Mouse (Mus musculus) bone marrow, adult 2 months (tissue): ENCODE results near the gene Rplp0. TPM values are rescaled to one million over a fixed set of nuclear protein-coding genes. Genes with fewer than 3 reads are reported as not detected.
"Not testable (repeated sequence)": the region's sequence is repeated elsewhere in the genome, so short reads cannot be mapped to it uniquely, and the experiment has no call there.

Experiments used
- H3K27ac ChIP-seq: fragments of 200-500 bp; 2 replicates; pipeline ENCODE4 v1.5.1; 2012; ENCODE audit warnings: low read depth, mild to moderate bottlenecking, control low read depth, inconsistent platforms, low read length; ENCODE audit not compliant: control insufficient read depth, poor library complexity, insufficient read depth
- H3K4me1 ChIP-seq: fragments of 200-500 bp; 2 replicates; pipeline ENCODE4 v1.6.1; 2011; ENCODE audit warnings: low read length; ENCODE audit not compliant: control insufficient read depth, insufficient read depth
- H3K4me3 ChIP-seq: fragments of 200-500 bp; replicated peaks from 2 replicates; pipeline ENCODE3; 2011; ENCODE audit warnings: mild to moderate bottlenecking, low read depth, low read length, control low read depth; ENCODE audit not compliant: control insufficient read depth
- CTCF ChIP-seq: fragments of 200-500 bp; IDR thresholded peaks from 2 replicates; pipeline ENCODE4 v1.5.1; 2011; ENCODE audit warnings: low read length, control low read depth; ENCODE audit not compliant: control insufficient read depth, insufficient read depth
- POLR2A ChIP-seq: fragments of 200-500 bp; IDR thresholded peaks from 2 replicates; pipeline ENCODE4 v1.6.1; 2011; ENCODE audit warnings: low read depth, mild to moderate bottlenecking, control low read depth, low read length, borderline replicate concordance; ENCODE audit not compliant: control insufficient read depth
- WGBS: fragments of 180-500 bp; shearing (Covaris S2); methylation state at CpG from one replicate; pipeline ENCODE4 v1.1.7; 2018; 5-methylcytosine and 5-hydroxymethylcytosine counted together
- polyA plus RNA-seq: library from polyadenylated mRNA; stranded (reverse); fragments of >200 nt; gene quantifications from 2 replicates; pipeline ENCODE4 v1.2.4, GENCODE M21; 2011; ENCODE audit warnings: low replicate concordance; ENCODE audit not compliant: missing spikeins, insufficient read depth, insufficient read length

Gene Rplp0
- polyA plus RNA-seq, 1 experiment, result 1,167 TPM

DNA sequence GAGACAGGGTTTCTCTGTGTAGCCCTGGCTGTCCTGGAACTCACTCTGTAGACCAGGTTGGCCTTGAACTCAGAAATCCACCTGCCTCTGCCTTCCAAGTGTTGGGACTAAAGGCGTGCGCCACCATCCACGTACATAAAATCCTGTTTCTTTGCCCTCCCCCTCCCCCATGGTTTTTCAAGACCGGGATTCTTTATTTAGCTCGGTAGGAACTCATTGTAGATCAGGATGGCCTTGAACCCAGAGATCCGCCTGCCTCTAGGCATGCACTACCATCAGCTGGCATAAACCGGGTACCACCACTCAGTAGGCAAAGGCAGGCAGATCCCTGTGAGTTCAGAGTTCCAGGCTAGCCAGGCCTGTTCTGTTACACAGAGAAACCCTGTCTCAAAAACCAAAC, 42.4 kb upstream of the Rplp0 start:
- Histone ChIP-seq H3K4me1 (peaks cover 14% of the 10 kb centered on the region), H3K4me3 (peak overlapping the region; percentile 18), H3K27ac (peak overlapping the region; percentile 92)
- 21% methylated on average over 7 of the region's 7 CpGs for WGBS
- TF ChIP-seq POLR2A (no peak), CTCF (no peak)

DNA sequence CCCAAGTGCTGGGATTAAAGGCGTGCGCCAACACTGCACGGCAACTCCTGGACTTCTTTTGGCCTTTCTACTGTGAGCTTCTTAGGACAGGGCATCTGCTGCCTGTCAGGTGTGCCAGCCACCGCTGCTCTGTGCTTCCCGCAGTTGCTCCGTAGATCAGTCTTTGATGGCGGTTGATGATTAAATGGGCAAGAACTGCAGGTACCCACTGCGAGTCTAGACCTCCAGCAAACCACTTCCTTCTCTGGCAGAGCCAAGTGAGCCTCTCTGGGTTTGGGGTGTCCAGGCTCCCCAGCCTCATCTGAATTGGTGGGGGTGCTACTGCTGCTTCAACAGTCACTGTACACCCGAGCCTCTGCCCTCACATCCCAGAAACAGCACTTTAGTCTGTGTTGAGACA, 41.8 kb upstream of the Rplp0 start:
- H3K4me1 ChIP-seq, result peaks cover 14% of the 10 kb centered on the region
- 31% methylated on average over 9 of the region's 9 CpGs for WGBS
- TF ChIP-seq POLR2A (0 out of 2 replicates have a peak, but pooled peaks have one; percentile 34), CTCF (no peak)
- H3K27ac ChIP-seq, result peak overlapping the region; percentile 53
- no peak overlapping the region for H3K4me3 ChIP-seq

DNA sequence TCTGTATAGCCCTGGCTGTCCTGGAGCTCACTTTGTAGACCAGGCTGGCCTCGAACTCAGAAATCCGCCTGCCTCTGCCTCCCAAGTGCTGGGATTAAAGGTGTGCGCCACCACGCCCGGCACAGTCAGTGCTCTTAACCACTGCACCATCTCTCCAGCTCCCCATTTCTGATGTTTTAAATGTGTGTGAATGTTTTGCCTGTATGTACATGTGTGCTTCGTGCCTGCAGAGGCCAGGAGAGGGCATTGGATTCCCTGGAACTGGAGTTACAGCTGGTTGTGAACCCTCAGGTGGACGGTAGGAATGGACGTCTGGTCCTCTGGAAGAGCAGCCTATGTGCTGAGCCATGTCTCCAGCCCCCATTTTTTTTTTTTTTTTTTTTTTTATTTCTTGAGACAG, 41.1 kb upstream of the Rplp0 start:
- not testable (repeated sequence) for H3K27ac ChIP-seq, H3K4me3 ChIP-seq
- H3K4me1 ChIP-seq, result peaks cover 14% of the 10 kb centered on the region
- 89% methylated on average over 8 of the region's 8 CpGs for WGBS

DNA sequence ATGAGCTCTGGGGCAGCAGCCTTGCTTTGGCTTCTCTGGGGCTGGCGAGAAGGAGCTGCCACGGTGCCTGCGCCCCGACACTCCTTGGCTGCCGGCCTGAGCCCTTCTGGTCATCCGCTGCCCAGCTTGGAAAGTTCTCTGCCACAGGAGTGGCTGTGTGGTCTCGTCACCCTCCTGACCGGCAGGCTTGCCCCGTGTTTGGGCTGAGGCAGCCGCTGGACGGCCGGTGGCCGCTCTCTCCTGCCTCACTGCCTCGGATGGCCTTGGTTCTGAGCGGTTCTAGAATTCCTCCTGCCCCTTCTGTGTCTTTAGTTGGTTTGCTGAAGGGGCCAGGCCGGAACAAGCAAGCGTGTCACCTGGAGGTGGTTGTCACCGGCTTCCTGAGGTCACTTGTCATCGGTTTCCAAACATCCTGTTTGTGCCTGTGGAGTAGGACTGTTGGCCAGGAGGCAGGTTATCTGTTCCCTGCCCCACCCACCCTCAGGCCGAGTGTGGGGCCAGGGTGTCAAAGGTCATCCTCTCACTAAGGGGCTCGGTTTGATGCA, 38.9 kb upstream of the Rplp0 start:
- TF ChIP-seq CTCF, result no peak
- no peak for TF ChIP-seq POLR2A
- peaks cover 16% of the 10 kb centered on the region for H3K4me1 ChIP-seq
- peak overlapping the region; percentile 43 for H3K27ac ChIP-seq
- 30% methylated on average over 21 of the region's 21 CpGs for WGBS
- H3K4me3 ChIP-seq, result no peak overlapping the region

- Histone ChIP-seq H3K4me1 (peaks cover 16% of the 10 kb centered on the region), H3K27ac (peak overlapping the region; percentile 43), H3K4me3 (peak overlapping the region; percentile 61)
- TF ChIP-seq CTCF (no peak), POLR2A (no peak)
- WGBS, result 4% methylated on average over 21 of the region's 21 CpGs
Measured at GRCm38 (mm10) chr5:115521553-115522461, 37.5 kb upstream of the Rplp0 start.

- H3K4me3 ChIP-seq, result no peak overlapping the region
- peaks cover 13% of the 10 kb centered on the region for H3K4me1 ChIP-seq
- TF ChIP-seq CTCF (no peak), POLR2A (no peak)
- H3K27ac ChIP-seq, result no peak overlapping the region
- WGBS, result 85% methylated on average over 4 of the region's 4 CpGs
Measured at GRCm38 (mm10) chr5:115522531-115522930, 36.7 kb upstream of the Rplp0 start.

DNA sequence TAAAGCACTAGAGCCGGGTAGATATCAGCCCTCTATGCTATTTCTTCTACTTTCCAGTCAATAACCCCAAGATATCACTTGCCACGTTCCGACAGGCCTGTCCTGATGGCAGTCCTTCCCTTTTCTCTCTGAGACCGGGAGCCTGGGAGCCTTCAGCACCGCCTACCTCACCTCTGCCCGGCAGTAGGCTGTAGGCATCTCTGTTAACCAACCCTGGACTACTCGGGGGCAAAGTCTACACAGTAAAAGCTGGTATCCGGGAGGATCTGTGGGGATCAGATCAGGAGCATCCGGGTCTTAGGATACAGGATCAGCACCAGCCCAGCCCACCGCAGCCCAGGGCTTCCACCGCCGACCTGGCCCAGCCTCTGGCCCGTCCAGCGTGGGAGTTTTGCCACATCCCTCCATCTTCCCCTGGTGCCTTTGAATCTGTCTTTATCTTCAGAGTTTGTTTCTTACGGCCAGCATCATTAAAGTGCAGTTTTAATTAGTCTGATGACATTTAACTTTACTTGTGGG, 36.2 kb upstream of the Rplp0 start:
- H3K27ac ChIP-seq, result no peak overlapping the region
- WGBS, result 80% methylated on average over 15 of the region's 15 CpGs
- TF ChIP-seq CTCF (no peak), POLR2A (no peak)
- no peak overlapping the region for H3K4me3 ChIP-seq
- peaks cover 11% of the 10 kb centered on the region for H3K4me1 ChIP-seq

GRCm38 (mm10) chr5:115523971-115524370, 35.3 kb upstream of the Rplp0 start:
- Histone ChIP-seq H3K4me3 (no peak overlapping the region), H3K27ac (no peak overlapping the region), H3K4me1 (peaks cover 13% of the 10 kb centered on the region)
- 47% methylated on average over 15 of the region's 15 CpGs for WGBS
- TF ChIP-seq CTCF, result no peak
